Mouse (Mus musculus) left cerebral cortex, postnatal 10 days (tissue): ENCODE results near the gene Peli1. TPM values are rescaled to one million over a fixed set of nuclear protein-coding genes. Genes with fewer than 3 reads are reported as not detected.
"Not testable (repeated sequence)": the region's sequence is repeated elsewhere in the genome, so short reads cannot be mapped to it uniquely, and the experiment has no call there.

Source experiments
- DNase-seq, 2 experiments: peaks; one replicate each; pipeline ENCODE4 v3.0.0; 2021 to 2022; ENCODE audit warnings: low spot score in 2 of 2, mixed read lengths in 1 of 2; ENCODE audit errors: extremely low spot score in 1 of 2
- intact Hi-C: fragments of 180-260 bp; cut with DNase I; formaldehyde crosslinking; loops from one replicate; pipeline ENCODE4 v1.15.1; 2025
- total RNA-seq, 2 experiments: library from RNA; stranded (reverse); gene quantifications; 2 replicates each; pipeline ENCODE4 v1.2.3; 2021

Gene Peli1
- total RNA-seq, 2 experiments from 2014 or later, result 47.1 to 49.9 TPM

DNA sequence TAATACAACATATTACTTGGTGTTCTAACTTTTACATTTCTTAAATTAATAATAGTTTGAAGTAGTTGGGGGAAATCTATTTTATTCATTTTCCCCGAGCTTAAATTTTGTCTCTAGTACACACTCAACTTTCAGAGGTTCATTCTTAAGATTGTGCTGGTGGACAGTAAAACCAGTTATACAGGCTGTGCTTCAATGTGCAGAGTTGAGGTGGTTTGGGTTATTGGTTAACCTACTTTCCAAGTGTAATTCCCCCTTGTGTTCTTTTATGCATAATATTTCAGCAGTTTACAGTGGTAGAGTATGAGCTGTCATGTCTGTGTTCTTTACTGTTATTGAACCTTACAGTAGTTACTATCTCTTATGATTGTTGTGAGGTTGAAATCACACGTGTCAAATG, 40.6 kb downstream of the Peli1 start:
- DNase-seq, result no peak
- intact Hi-C loops, result no loop called here

DNA sequence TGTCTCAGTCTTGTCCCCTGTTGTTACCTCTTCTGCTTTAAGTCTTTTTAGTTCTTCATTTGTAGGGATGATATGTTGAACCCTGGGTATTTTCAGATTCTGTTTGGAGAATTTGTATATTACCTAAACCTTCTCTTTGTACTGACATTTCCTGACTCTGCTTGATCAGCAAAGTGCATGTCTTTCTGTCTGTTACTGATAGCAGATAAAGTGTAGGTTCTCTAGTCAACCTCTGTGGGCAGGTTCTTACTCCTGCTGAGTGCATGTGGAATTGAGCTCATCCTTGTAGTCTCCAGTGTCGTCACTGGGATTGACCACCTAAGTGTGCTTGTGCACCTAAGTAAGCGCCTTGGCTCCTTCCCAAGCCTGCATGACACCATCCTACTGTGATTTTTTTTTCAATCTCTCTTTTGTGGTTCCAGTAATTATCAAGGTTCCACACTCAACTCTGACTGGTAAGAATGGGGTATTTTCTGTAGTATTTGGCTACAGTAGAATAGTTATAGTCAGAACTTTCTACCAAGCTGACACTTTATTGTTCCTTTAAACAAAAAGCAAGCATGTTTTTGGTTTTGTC, 43.9 kb downstream of the Peli1 start:
- no peak for DNase-seq
- intact Hi-C loops, result no loop called here

- intact Hi-C loops, result no loop called here
- no peak for DNase-seq
Measured at GRCm38 (mm10) chr11:21139453-21139852, 48.4 kb downstream of the Peli1 start.

DNA sequence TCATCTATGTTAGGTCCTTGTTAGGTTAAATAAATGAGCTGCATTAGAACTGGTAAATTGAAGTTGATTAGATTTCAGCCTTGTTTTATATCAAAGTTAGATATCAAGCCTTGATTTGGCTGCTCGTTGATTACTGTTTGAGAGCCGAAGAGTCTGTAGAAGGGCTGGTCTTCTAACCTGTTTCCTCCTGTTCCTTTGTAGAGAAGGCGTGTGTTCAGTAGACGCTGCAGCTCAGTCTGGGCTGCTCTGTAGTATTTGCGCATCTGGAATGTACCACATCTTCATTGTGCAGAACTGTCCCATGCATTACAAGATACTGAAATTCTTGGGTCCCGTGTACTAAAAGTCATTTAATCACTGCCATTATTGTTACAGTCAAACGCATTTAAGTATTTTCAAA, 50.2 kb downstream of the Peli1 start:
- no peak for DNase-seq
- intact Hi-C loops, result no loop called here

DNA sequence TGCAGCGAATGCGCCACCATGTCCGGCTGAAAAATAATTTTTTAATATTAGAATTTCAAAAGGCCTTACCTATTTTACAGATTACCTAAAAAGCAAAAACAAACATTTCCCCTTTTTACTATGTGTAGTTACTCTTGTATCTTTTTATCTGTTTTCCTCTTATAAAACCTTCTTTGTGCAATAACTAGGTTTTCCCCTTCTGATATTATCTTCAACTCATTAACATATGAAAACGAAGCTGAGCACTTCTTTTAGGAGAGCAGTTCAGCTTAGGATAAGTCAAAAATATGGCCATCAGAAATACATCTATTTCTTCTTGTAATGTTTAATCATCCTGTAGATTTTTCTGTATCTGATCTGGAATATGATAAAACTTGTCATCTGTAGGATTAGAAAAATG, 50.7 kb downstream of the Peli1 start:
- intact Hi-C loops, result no loop called here
- DNase-seq, result no peak

- intact Hi-C loops, result no loop called here
- DNase-seq, result no peak
Measured at GRCm38 (mm10) chr11:21149476-21149875, 58.4 kb downstream of the Peli1 start.

DNA sequence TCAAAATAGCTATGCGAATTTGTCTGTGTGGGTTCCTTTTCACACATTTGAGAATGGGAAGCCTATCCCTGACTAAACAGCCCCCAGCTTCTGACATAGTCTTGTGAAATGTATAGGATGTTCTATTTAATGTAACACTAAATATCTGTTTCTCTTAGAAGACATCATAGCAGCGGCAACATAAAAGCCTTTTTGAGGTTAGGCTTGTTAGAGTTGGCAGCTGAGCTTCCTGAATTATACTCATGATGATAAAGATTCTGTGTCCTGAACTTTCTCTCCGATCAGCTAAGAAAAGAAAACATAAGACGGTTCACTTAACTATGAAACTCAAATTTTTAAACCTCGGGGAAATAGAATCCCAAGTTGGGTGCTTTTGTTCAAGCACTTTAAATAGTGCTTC, 59.2 kb downstream of the Peli1 start:
- intact Hi-C loops, result no loop called here
- no peak for DNase-seq

DNA sequence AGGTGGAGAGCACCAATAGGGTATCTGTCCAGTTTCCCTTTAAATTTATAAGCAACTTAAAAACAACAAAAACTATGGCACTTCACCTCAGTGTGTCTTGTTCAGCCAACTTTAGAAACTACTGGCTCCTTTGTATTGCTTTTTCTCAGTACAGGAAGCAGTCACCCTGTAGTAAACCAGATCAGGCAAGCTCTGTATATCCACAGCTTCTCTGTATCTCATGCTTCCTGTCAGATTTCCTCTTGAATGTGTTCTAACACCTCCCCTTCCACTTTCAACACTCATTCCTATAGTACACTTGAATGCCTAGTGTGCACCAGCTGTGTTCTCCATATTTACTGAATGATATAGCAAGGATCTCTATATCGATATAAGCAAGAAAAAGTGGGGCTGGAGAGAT, 60.6 kb downstream of the Peli1 start:
- no peak for DNase-seq

GRCm38 (mm10) chr11:21153111-21153510, 62.0 kb downstream of the Peli1 start:
- intact Hi-C loops, result no loop called here
- no peak for DNase-seq

More for the DNA sequence above, 60.6 kb downstream of the Peli1 start:
- intact Hi-C loops, result no loop called here

GRCm38 (mm10) chr11:21157595-21157994, 66.5 kb downstream of the Peli1 start:
- no peak for DNase-seq
- intact Hi-C loops, result no loop called here

- intact Hi-C loops, result no loop called here
- DNase-seq, result no peak
Measured at GRCm38 (mm10) chr11:21162093-21162492, 71.0 kb downstream of the Peli1 start.

GRCm38 (mm10) chr11:21163143-21163542, 72.1 kb downstream of the Peli1 start:
- DNase-seq, result no peak
- intact Hi-C loops, result no loop called here

GRCm38 (mm10) chr11:21163673-21164072, 72.6 kb downstream of the Peli1 start:
- peak in 1 of 2 experiments; percentile 49 for DNase-seq
- intact Hi-C loops, result no loop called here

DNA sequence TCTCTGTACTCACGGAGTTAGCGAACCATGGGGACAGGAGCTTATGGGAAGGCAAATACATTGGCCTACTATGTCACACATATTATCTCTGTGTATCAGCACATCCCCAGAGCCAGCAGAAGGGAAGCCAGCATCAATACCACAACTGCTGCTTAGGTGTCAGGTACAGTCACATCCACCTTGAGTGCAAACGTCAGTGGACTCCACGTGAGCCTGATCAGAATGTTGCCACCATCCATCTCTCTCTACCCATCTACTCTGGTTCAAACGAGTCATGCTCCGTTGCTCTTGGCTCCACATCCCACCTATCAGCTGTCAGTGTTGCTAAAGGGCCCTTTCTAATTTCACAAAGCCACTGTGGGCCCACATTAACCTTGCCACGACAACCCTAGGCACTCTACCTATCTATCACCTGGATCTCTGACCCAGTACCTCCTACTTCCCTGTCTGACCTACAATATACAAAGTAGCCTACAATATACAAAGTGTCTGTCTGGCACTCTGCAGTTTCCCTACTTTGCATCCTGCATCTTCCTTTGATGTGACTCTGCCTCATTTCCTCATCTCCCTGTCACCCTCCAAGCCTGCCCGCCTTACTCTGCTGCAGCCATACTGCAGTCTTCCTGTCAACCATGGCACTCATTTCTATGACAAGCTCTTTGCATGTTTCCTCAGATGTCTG, 73.4 kb downstream of the Peli1 start:
- no peak for DNase-seq
- intact Hi-C loops, result no loop called here

DNA sequence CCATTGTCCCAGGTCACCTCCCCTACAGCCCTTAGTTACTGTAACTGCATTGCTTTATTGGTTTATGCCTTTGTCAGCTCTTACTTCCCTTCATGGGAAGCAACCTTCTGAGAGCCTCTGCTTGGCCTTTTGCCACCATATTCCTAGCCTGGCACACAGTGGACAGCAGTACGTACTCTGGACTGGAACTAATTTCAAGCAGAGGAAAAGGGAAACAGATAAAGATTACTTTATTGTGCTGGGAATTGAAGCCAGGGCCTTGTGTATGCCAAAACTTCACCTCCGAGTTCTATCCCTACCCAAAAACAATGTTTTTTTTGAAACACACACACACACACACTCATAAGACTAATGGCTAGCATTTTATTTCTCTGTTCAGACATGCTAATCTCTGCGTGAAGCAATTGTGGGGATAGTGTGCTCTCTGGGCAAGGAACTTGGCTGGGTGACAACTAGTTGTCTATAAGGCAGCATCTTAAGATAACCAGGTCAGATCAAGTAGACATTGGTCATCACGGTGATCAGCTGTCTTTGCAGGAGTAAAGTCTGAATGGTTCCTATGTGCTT, 74.0 kb downstream of the Peli1 start:
- intact Hi-C loops, result no loop called here
- no peak for DNase-seq

- no peak for DNase-seq
- intact Hi-C loops, result no loop called here
Measured at GRCm38 (mm10) chr11:21166495-21167096, 75.5 kb downstream of the Peli1 start.

- intact Hi-C loops, result no loop called here
- DNase-seq, result no peak
Measured at GRCm38 (mm10) chr11:21168828-21169607, 77.9 kb downstream of the Peli1 start.

DNA sequence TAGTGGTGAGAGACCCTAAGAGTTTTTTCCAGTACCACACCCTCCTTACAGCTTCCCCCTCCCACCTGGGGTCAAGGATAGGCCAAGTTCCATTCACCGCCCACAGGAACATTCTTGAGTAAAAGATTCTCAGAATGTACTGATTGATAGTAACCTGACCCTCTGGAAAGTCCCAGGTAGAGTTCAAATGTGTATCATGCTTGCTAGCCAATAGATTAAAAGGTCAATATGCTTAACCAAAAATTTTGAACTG, 78.4 kb downstream of the Peli1 start:
- DNase-seq, intact Hi-C loops: not testable (repeated sequence)

DNA sequence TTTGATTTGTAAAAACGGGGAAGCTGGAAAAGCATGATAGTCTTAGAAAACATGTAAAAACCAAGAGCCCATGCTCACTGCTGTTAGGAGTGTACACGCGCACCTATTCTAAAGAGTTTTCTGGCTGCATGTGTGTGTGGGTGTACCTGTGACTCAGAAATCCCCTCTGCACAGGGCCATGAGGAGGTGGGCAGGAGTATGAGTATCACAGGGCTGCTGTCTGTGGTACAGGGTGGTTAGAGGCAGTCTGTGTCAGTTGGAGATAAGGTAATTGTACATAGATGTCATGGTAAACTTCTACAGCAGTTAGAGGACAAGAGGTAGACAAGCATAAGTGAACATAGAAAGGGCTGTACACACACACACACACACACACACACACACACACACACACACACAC, 81.2 kb downstream of the Peli1 start:
- no peak for DNase-seq
- intact Hi-C loops, result no loop called here

- no peak for DNase-seq
- intact Hi-C loops, result no loop called here
Measured at GRCm38 (mm10) chr11:21173926-21174325, 82.8 kb downstream of the Peli1 start.
